Mouse (Mus musculus) embryonic fibroblast, embryonic 13.5 days (primary cell): ENCODE measurements around the gene Boll. TPM values are rescaled to one million over a fixed set of nuclear protein-coding genes. Genes with fewer than 3 reads are reported as not detected.
A peak's percentile ranks its signal among the peaks of the same experiment; 100 is the strongest.

Experiments used
- H3K27ac ChIP-seq: 2 replicates; pipeline ENCODE4 v1.5.1; 2012; ENCODE audit warnings: low read length, control low read depth, inconsistent platforms; ENCODE audit not compliant: insufficient read depth
- H3K4me1 ChIP-seq: 2 replicates; pipeline ENCODE4 v1.6.1; 2011; ENCODE audit warnings: low read length; ENCODE audit not compliant: control insufficient read depth, insufficient read depth
- H3K4me3 ChIP-seq: 2 replicates; pipeline ENCODE4 v1.5.1; 2011; ENCODE audit warnings: mild to moderate bottlenecking, control low read depth, low read length; ENCODE audit not compliant: insufficient read depth
- CTCF ChIP-seq: IDR thresholded peaks from 2 replicates; pipeline ENCODE4 v1.5.1; 2011; ENCODE audit warnings: mild to moderate bottlenecking, control low read depth, low read length, moderate library complexity, borderline replicate concordance; ENCODE audit not compliant: insufficient read depth
- POLR2A ChIP-seq: IDR thresholded peaks from 2 replicates; pipeline ENCODE4 v1.6.1; 2011; ENCODE audit warnings: low read depth, mild to moderate bottlenecking, control low read depth, low read length, moderate library complexity
- polyA plus RNA-seq: library from polyadenylated mRNA; stranded (reverse); fragments of >200 nt; gene quantifications from 2 replicates; pipeline ENCODE4 v1.2.4, GENCODE M21; 2011; ENCODE audit warnings: low read depth; ENCODE audit not compliant: missing spikeins, insufficient read length

Gene Boll
- polyA plus RNA-seq = not detected in 2 replicates

DNA sequence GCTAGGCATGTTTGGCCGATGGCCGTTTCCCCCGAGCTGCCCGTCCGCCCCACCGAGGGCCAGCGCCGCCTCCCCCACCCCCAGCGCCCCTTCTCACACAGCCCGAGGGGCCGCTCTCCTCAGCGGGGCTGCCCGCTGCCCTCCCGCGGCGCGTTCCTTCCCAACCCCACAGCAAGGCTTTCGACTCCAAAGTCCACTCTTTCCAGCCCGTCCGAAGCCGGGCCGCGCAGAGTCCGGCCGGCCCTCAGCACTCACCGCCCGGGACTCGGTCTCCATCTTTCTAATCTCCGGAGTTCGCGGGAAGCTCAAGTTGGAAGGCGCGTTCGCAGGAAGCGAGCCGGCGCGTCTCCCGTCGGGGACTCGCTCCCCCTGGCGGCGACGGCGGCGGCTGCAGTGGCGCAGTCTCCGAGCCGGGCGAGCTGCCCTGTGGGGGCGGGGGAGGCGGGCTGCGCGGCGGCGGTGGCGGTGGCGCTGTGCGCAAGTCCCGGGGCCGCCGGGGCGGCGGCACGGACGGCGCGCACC is at the start of gene Boll:
TSS of gene Boll (minus strand) at position 426 of the 522 bp plus-strand sequence.
- no peaks in the 10 kb centered on the region for H3K4me1 ChIP-seq
- no peak within 1 kb of the TSS for H3K27ac ChIP-seq
- TF ChIP-seq CTCF (peak; percentile 58), POLR2A (no peak)
- H3K4me3 ChIP-seq = peak within 1 kb of the TSS; percentile 34

DNA sequence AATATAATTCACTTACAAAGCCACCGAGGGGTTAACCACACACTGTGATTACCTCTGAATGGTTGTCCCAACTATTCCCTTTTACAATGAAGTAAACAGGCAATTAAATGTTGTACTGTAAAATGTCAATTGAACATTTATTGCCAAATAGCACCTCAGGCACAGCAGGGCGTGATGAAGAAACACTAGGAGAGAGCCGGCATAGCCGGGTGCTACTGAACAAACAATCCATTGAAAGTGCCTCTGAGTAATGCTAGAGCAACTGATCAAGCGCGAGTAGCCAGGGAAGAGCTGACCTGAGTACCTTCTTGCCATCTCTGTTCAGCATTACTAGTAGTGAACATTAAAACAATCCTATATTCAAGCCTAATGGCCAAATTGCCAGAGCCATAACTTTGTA is 49.3 kb upstream of the Boll start:
- Histone ChIP-seq H3K27ac (no peak overlapping the region), H3K4me1 (peaks cover 6% of the 10 kb centered on the region), H3K4me3 (no peak overlapping the region)
- TF ChIP-seq POLR2A = no peak
- no peak for TF ChIP-seq CTCF

DNA sequence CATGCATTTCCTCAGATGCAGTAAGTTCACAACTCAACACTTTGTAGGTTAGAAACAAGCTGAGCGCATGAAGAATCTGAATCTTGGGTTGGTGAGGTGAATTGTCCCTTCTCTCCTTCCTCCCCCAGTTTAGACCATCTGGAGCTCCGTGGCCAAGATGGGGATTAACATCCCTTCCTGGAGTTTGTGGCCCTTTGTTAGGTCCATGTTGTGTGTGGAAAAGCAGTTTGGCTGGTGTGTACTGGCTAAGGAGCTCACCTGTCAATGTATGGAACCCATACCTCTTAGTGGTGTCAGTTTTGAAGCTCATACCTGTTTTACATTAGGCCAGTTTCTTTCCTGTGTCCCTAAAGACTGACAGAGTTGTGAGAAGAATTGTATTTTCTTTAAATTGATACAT is 47.8 kb upstream of the Boll start:
- Histone ChIP-seq H3K27ac (no peak overlapping the region), H3K4me1 (peaks cover 6% of the 10 kb centered on the region), H3K4me3 (no peak overlapping the region)
- TF ChIP-seq POLR2A (no peak), CTCF (no peak)

DNA sequence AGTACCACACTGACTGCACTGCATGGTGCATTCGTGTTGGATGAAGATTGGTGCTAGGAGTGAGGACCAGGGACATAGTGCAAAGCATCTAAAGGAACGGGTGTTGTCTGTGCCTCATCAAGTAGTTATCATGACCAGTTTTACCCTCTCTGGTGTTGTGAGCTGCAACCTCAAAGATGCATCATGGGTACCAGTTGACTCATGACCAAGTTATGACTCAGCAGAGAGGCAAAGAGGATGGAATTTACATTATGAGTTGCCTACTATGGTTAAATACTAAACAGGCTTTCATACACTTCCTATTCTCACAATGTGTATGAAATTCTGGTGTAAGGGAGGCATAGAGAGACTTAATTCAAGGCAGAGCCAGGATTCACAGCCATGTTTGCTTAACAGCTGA is 47.4 kb upstream of the Boll start:
- peaks cover 6% of the 10 kb centered on the region for H3K4me1 ChIP-seq
- no peak overlapping the region for H3K4me3 ChIP-seq
- H3K27ac ChIP-seq = no peak overlapping the region
- TF ChIP-seq POLR2A = no peak
- no peak for TF ChIP-seq CTCF

DNA sequence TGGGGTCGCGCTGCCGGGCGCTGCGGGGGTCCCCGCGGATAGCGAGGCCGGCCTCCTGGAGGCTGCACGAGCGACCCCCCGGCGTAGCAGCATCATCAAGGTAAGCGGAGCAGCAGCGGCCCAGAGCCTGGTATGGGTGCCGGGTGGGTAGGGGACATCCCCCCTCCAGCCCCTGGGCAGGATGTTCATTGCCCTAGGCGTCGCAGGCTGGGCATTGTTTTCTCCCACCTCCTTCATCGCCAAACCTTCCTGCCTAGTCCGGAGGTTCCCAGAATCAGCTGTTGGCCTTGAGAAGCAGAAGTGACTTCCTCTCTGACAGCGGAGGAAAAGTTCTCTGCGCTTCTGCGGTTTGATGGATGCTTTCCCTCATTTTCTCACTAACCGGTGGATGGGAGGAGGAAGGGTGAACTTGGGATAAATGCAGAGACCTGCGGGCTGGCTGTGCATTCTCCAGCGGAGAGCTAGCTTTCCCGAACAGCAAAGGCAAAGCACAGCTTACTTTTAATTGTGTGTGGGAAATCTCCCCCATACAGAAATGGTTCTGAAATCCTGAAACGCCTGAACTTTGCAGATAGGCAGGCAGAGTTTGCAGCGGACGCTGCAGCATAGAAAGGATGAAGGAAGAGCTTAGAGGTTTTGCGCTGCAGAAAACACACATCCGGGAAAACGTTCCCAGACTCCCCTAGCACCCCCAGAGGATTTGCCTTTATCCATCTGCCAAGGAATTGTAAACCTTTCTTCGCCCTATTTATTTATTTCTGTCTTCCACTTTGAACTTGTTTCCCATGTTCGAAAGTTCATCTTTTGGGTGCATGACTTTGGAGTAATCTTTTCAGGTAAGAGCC is 43.5 kb upstream of the Boll start:
- Histone ChIP-seq H3K4me3 (peak overlapping the region; percentile 66), H3K4me1 (peaks cover 6% of the 10 kb centered on the region), H3K27ac (no peak overlapping the region)
- no peak for TF ChIP-seq POLR2A
- no peak for TF ChIP-seq CTCF

DNA sequence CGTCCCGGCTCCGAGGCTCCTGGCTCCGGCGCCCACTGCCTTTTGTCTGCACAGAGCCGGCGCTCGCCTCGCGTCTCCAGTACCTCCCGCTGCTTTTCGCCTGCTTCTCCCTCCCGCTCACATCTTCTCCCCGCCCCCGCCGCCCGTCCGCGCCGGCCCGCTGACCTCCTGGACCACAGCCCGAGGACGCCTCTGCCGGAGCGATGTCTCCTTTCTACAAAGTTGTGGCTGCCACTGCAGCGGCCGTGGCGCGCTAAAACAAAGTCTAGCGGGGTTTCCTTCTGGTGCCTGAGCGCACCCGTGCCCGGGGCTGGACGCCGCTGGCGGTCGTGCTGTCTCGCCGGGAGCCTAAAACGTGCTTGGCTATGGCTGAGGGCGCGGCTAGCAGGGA is 42.7 kb upstream of the Boll start:
- Histone ChIP-seq H3K27ac (no peak overlapping the region), H3K4me1 (peaks cover 5% of the 10 kb centered on the region), H3K4me3 (peak overlapping the region; percentile 66)
- TF ChIP-seq CTCF = no peak
- TF ChIP-seq POLR2A = no peak

DNA sequence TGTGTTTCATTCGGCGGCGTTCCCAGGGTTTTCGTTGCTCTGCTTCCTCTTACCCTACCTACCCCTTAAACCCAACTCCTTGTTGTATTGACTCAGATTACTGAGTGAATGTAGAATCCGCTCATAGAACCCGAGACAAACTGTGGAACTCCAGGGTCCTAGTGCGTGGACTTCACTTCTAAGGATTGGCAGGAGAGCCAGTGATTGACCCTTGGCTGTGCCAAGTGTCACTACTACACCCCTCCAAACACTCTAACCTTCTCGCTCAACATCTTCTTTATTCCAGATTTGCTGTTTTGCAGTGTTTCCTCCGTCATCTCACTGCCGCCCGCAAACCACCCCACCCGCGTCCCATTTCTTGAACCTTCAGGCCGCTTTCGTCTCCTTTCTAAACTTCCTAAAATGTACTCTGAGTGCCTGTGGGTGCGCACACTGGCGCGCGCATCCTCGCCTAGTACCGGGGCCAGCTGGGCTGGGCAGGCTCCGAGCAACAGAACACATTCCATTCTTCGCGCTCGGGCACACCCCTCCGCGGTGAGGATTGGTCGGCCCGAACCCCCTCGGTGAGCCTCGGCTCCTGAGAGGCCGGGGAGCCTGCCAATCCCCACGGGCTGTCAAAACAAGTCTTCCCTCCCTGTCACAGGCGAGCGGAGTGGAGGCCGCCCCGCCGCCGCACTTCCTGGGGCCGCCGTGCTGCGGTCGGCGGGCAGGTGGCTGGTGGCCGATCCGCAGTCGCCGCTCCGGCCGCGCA is 42.2 kb upstream of the Boll start, which contains the start of gene Plcl1:
TSS of gene Plcl1 (plus strand) at position 650 of the 751 bp plus-strand sequence.
- peak; percentile 39 for TF ChIP-seq POLR2A
- no peak for TF ChIP-seq CTCF
- H3K4me1 ChIP-seq = peaks cover under 1% of the 10 kb centered on the region; the same call in 1 of the 2 replicates
- no peak within 1 kb of the TSS for H3K27ac ChIP-seq

DNA sequence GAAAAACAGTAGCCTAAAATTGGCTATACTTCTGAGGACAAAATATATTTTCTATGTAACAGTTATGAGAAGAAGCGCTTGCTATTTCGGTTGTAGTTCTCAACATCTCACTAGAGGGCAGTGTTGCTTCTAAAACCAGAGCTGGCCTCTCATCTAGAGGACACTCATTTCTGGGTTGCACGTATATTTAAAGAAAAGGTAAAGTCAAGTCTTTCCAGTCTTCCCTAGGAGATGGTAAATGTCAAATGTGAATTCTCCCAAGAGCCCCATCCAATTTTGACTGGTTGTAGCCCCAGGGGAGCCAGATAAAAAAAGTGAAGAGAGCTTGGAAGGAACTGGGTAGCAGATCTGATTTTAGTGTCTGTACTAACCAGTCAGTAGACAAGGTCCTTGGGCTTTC is 41.2 kb upstream of the Boll start:
- no peak overlapping the region for H3K27ac ChIP-seq
- no peak overlapping the region for H3K4me3 ChIP-seq
- no peaks in the 10 kb centered on the region; the same call in 1 of the 2 replicates for H3K4me1 ChIP-seq
- TF ChIP-seq POLR2A (no peak), CTCF (no peak)

More for the DNA sequence above, 42.2 kb upstream of the Boll start, which contains the start of gene Plcl1:
- peak within 1 kb of the TSS; percentile 66 for H3K4me3 ChIP-seq

DNA sequence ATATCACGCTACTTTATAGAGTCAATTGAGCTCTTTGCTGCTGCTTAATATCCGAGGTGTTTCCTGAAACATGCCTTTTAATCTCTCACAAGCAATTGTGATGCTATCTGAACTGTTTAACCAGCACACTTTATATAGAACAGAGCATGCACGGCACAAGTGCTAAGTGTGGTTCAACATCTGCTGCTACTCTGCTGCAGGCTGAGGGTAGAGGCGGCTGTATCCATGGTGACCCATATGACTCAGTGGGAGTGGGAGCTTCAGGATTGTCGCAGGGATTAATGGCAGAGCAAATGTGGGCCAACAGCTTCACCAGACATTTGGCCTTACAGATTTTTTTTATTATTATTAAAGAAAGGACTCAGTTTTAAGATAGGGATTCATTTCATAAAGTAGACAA is 36.6 kb upstream of the Boll start:
- no peak for TF ChIP-seq CTCF
- no peak for TF ChIP-seq POLR2A
- Histone ChIP-seq H3K4me3 (no peak overlapping the region), H3K4me1 (no peaks in the 10 kb centered on the region), H3K27ac (no peak overlapping the region)
